9 mouse cellular contexts compared by ENCODE assay signal in the genomic region with DNA sequence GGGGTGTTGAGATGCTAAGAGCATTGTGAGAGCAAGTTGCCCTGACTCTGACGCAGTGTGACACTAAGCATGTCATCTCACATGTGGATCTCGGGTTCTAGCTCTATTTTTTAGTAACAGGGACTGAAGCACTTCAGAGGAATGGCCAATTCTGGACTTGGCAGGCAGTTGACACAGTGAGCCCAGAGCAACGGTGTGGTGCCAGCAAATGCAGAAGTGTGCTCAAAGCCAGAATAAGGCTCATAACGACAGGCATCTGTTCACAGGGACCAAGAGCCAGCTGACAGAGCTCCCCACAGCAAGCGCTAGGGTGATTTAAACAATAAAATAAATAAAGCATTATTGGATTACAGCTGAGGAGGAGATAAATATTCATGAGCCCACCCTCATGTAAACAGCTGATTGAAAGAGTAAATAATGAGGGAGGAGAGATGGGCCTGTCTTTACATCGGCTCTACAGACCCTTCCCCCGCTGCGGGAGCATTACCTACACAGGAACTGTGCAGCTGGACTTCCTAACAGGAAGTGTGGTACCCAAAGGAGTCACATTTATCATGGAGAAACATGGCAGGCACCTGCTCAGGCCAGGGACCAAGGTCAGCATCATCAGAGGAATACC.
DNase-seq lines count a peak whose midpoint lies in the region; ATAC-seq lines count a peak whose summit lies in the region.
"Had no signal": no experiment of that assay in that cellular context is flagged by ENCODE, and none has a peak within 500 bp of the region (broad histone marks: within the 10 kb centered on the region; RNA-seq: fewer than 3 reads in every experiment).

No protein-coding gene starts in this region.

- no peak overlapping the region for H3K4me3 ChIP-seq in embryonic facial prominence, embryonic 15.5 days (replicated peaks)
- H3K4me3 ChIP-seq in midbrain, embryonic 14.5 days (replicated peaks; ENCODE audit: low read depth, low read length), result no peak overlapping the region
- H3K4me3 ChIP-seq: heart, adult 2 months had no signal

- peaks cover 32% of the 10 kb centered on the region for H3K4me1 ChIP-seq in embryonic facial prominence, embryonic 15.5 days
- peaks cover 25% of the 10 kb centered on the region for H3K4me1 ChIP-seq in midbrain, embryonic 14.5 days (ENCODE audit: control insufficient read depth, insufficient read depth, low read length)

- 0 out of 2 replicates have a peak, but pooled peaks have one; percentile 5 for ATAC-seq in embryonic facial prominence, embryonic 15.5 days (ENCODE audit: insufficient number of reproducible peaks, low FRiP score, low TSS enrichment, low read depth)
- ATAC-seq in midbrain, embryonic 14.5 days (ENCODE audit: low FRiP score, low TSS enrichment), result peak; percentile 34; the same call in 1 of the 2 replicates

- 49% methylated on average over 8 of the region's 8 CpGs for WGBS in embryonic facial prominence, embryonic 15.5 days
- WGBS in midbrain, embryonic 14.5 days, result 27% methylated on average over 8 of the region's 8 CpGs

- DNase-seq in left cerebral cortex, postnatal 4 days, result peak; percentile 77
- no peak for DNase-seq in left cerebral cortex, adult 18-20 months (ENCODE audit: low spot score in 2 of 2)
- DNase-seq in heart, postnatal 4 days, result peak; percentile 57
- peak; percentile 52 for DNase-seq in midbrain, embryonic 14.5 days
- DNase-seq in yolk sac, embryonic 10.5 days (ENCODE audit: low spot score), result no peak
- no peak for DNase-seq in adrenal gland, adult 2 months
- DNase-seq in spleen, adult 18-20 months, result no peak

- 0 out of 2 replicates have a peak overlapping the region, but pooled peaks have one; percentile 3 for H3K27ac ChIP-seq in embryonic facial prominence, embryonic 15.5 days (replicated peaks)
- H3K27ac ChIP-seq in midbrain, embryonic 14.5 days (replicated peaks; ENCODE audit: low read depth, low read length), result peak overlapping the region; percentile 61; the same call in 1 of the 2 replicates
- H3K27ac ChIP-seq: heart, adult 2 months had no signal

- no peak overlapping the region for H3K9ac ChIP-seq in embryonic facial prominence, embryonic 15.5 days
- no peak overlapping the region for H3K9ac ChIP-seq in midbrain, embryonic 14.5 days (replicated peaks; ENCODE audit: low read length)

- intact Hi-C loops in left cerebral cortex, postnatal 4 days (cut with DNase I), result no loop called here

- H3K27me3 ChIP-seq in embryonic facial prominence, embryonic 15.5 days, result no peaks in the 10 kb centered on the region
- no peaks in the 10 kb centered on the region for H3K27me3 ChIP-seq in midbrain, embryonic 14.5 days (ENCODE audit: control insufficient read depth, insufficient read depth, low read length)

- H3K36me3 ChIP-seq in embryonic facial prominence, embryonic 15.5 days, result no peaks in the 10 kb centered on the region
- no peaks in the 10 kb centered on the region for H3K36me3 ChIP-seq in midbrain, embryonic 14.5 days (ENCODE audit: control insufficient read depth, insufficient read depth, low read length)

- no peak overlapping the region for H3K4me2 ChIP-seq in embryonic facial prominence, embryonic 15.5 days (replicated peaks)
- H3K4me2 ChIP-seq in midbrain, embryonic 14.5 days (ENCODE audit: low read length), result no peak overlapping the region

- H3K9me3 ChIP-seq in embryonic facial prominence, embryonic 15.5 days (replicated peaks), result no peaks in the 10 kb centered on the region
- no peaks in the 10 kb centered on the region for H3K9me3 ChIP-seq in midbrain, embryonic 14.5 days (ENCODE audit: control insufficient read depth, low read length)

Comparison
In these comparisons a context has a peak if more than half of its experiments do, and no peak if none do; other contexts are left out.
1. DNase-seq: peak in left cerebral cortex, postnatal 4 days (single experiment), heart, postnatal 4 days (single experiment) and midbrain, embryonic 14.5 days (single experiment); none in left cerebral cortex, adult 18-20 months (0 of 2), yolk sac, embryonic 10.5 days (single experiment), adrenal gland, adult 2 months (single experiment) and spleen, adult 18-20 months (0 of 2).